Mouse (Mus musculus): ENCODE data around the gene Fam107b.

The Fam107b gene

DNA sequence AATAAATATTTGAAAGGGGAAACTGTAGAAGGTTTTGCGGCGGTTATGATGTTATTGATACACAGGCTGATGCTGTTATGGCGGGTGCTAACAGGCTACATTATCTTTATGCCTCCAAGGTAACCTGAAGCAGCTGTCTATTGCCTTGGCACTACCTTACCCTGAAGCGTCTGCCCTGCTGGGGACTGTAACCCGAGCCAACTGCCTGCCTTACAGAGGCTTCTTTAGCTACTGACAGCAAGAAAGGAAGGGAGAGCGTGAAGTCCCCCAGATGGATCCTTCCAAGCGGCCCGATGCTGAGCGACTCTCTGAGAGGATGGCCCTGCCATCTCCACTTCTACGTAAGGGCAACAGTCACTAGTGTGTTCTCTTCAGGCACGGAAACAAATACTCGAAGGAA, at the start of gene Fam107b:
Fam107b (plus strand) TSS at position 303 of the 400 bp plus-strand sequence.
- DNase-seq (ENCODE audit: low spot score in 2 of 2) = no peak

DNA sequence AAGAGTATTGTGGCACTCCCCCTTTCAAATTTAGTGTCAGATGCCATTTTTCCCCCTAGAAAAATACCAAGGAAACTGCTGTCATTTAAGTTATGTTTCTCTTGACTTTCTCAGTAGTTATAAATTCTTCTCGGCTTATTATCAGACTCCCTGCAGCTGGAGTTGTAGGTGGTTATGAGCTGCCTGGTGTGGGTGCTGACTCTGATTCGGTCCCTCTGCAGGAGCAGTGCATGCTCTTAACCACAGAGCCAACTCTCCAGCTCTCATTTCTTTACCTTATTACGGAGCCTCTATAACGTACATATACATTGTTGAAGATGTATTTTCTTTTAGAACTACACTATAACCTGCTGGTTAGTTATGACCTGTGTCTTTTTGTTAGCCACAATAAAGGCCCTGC, 47.7 kb upstream of the Fam107b start:
- DNase-seq (ENCODE audit: low spot score in 2 of 2) = no peak

- no peak for DNase-seq (ENCODE audit: low spot score in 2 of 2)
These were observed 44.0 kb upstream of the Fam107b start for GRCm38 (mm10) chr2:3526288-3526687.

- DNase-seq (ENCODE audit: low spot score in 2 of 2) = no peak
These were observed 28.8 kb upstream of the Fam107b start for GRCm38 (mm10) chr2:3541307-3542079.

GRCm38 (mm10) chr2:3546055-3546454, 24.2 kb upstream of the Fam107b start:
- no peak for DNase-seq (ENCODE audit: low spot score in 2 of 2)

- DNase-seq (ENCODE audit: low spot score in 2 of 2) = peak; percentile 38 to 51
These were observed 23.7 kb upstream of the Fam107b start for GRCm38 (mm10) chr2:3546588-3546987.

DNA sequence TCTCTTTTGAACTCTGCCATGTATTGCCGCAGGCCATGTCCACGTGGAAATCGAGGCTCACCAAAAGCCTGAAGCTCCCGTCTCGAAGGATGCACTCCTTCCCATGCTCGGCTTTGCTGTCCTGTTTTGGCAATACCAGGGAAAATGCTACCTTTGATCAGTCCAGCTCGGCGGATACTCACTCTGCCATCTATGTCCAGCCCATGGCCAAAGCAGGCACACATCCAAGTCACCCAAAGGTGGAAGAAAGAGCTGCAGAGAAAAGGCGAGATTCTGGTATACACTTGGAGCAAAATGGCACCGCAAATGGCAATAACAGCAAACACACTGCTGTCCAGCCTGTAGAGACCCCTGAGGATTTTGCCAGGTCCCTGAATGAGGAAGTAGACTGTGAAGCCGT, 318 bp downstream of the Fam107b start:
- DNase-seq (ENCODE audit: low spot score in 2 of 2) = no peak

DNA sequence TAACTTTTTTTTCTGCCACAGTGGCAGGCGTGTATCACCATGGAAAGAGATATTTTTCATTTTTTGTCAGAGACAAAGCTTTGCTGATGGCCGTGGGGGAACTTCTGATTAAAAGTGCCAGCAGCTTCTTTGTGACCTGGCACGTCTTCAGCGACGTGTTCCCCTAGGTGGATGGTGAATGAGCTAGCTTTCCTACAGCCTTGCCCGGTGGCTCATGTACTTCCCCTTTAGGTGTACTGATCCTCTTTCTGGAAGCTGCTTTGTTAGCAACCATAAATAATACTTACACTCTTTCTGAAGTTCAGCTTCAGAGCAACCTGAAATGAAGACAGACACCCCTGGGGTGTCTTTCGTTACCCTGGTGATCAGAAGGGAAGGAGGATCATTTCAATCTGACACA, 3.6 kb downstream of the Fam107b start:
- DNase-seq (ENCODE audit: low spot score in 2 of 2) = no peak

DNA sequence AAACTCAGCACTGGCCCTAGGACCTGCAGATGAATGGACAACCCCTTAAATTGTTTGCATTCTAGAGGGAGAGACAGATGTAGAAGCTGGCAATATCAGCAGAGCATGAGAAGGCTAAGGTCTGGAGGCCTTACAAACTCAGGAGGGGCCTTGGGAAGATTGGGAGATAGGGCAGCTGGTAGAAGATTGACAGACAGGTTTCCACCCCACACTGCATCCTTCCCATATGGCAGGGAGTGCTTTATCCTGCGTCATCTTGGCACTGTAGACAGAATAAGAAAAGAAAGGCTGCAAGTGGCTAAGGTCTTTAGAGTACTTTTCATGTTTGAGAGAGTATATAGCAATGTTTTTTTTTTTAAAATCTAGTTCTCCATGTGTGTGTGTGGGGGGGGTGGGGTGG, 4.9 kb downstream of the Fam107b start:
- no peak for DNase-seq (ENCODE audit: low spot score in 2 of 2)

- no peak for DNase-seq (ENCODE audit: low spot score in 2 of 2)
These were observed 6.1 kb downstream of the Fam107b start for GRCm38 (mm10) chr2:3576346-3576745.

DNA sequence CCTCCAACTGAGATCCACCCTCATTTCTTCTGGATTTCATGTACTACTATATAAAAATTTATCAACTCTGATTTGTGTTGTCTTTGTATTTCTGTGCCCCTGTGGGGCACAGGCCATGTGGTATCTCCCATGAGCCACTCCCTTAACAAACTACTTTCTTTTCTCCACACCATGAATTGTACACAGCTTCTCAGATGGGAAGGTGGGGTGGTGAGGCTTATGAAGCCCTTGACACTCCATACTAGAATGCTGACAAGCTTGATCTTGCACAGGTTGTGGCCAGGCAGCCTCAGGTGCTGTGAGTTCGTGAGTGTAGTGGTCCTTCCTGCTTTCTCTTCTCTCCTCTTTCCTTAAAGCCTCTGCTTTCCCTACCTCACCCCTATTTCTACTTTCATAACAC, 6.9 kb downstream of the Fam107b start:
- DNase-seq (ENCODE audit: low spot score in 2 of 2) = no peak

DNA sequence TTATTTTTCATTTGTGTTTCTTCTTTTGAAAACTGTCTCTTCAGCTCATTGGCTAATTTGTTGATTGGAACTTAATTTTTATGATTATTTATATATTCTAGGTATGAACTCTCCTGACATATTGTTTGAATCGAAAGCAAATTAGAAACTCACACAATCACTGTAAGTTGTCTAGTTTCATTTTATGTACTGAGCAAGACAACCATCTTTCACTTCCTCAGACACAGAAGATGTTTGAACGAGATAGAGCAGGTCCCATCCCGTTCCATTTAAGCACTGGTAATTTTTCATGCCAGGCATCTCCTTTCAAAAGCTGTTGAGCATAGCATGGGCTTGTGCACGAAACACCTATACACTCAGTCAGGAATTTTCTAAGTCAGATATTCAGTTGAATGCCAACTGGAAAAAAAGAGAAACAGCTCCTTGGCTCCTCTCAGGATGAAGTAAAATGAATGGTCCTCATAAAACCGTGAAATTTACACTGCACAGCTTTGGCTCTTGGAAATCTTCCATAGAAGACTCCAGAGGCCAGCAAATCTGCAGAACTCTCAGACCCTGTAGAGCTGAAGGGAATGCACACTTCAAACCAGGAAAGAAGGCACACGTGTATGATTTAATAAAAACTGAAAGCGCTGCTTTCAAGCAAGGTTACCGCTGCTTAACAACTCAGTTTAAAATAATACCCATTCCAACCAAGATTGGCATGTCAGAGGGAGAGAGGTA, 8.1 kb downstream of the Fam107b start:
- DNase-seq (ENCODE audit: low spot score in 2 of 2) = no peak

GRCm38 (mm10) chr2:3579316-3579902, 9.1 kb downstream of the Fam107b start:
- DNase-seq (ENCODE audit: low spot score in 2 of 2) = no peak

DNA sequence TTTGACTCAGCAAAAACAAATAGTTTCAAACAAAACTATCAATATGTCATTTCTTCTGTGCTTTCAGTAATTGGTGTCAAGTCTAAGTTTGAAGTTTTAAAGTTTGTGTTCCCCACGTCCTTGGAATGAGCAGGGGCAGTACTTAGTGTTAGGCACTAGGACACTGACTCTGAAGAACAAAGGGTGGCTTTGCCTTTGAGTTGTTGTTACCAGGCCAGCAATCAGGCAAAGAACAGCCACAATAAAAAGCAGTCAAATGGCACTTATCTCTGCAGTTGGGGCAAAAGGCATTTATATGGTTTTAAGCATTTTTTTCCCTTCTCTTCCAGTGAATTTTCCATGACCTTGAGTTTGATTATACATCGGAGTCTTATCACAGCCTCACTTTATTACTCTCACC, 12.5 kb downstream of the Fam107b start:
- DNase-seq (ENCODE audit: low spot score in 2 of 2) = no peak

DNA sequence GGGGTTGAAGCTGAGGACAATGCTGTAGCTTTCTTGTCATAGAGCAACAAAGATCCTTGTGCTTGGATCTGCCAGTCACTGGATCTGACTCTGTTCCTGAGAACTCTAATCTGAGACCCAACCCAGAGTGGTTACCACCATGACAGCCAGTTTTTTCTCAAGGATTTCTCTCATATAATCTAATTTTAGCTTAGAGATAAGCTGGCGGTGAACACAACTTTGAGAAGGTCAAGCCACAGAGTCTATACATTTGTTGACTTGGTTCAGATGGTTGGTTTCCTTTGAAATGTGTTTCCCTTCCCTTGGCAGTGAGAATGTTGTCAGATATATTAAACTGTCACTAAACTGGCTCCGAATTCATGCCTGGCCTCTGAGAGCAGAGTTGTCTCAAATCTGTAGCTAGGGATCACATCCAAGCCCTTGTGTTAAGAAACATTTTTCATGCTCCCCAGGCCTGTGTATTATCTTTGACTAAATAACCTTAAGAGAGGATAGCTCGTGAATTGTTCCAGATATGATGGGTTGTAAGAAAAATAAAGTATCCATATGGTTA, 15.0 kb downstream of the Fam107b start:
- DNase-seq (ENCODE audit: low spot score in 2 of 2) = no peak

DNA sequence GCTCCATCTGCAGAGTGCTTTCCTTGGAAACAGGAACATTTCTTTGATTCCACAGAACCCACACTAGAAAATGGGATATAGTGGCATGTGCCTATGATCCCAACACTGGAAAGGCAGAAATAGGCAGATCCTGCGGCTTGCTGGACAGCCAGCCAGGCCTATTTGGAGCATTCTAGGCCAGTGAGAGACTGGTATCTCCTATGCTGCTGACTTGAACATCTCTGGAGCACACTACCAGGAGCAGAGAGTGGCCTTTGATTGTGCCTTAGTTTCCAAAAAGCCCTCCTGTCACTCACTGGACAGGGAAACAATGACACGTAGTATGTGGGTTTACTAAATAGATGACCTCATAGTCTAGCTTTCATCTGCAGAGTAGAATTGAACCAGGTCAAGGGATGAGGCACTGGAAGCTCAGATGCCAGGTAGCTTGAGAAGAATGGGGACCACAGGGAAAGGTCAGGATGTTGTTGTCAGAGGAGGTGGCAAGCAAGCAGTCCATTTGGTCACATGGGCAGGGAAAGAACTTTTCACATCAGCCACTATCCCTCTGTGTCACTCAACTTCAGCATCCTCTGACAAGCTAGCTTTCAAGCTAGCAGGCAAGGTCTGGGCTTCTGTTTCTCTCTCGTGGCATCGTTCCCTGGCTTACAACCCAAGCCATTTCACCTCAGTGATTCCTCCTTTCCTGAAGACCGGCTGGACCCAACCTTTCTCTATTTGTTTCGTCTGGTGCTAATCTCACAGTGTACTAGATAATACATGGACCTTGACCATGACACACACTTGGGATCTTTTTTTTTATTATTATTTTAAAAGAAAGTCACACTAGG, 20.0 kb downstream of the Fam107b start:
- no peak for DNase-seq (ENCODE audit: low spot score in 2 of 2)

DNA sequence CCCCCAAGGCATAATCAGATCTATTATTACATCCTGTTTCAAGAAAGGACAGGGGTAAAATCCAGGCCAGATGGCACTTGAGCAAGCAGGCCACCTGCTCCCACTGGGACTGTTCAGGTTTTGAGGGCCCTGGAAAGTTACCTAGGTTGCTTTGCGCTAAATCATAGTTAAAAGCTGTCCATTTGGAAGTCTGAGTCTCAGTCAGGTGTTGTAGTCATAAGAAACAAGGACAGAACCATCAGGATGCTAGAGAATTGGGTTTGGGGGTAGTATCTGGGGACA, 20.6 kb downstream of the Fam107b start:
- DNase-seq (ENCODE audit: low spot score in 2 of 2) = no peak

- no peak for DNase-seq (ENCODE audit: low spot score in 2 of 2)
These were observed 24.5 kb downstream of the Fam107b start for GRCm38 (mm10) chr2:3594663-3595318.

GRCm38 (mm10) chr2:3600421-3600820, 30.1 kb downstream of the Fam107b start:
- no peak for DNase-seq (ENCODE audit: low spot score in 2 of 2)

- no peak for DNase-seq (ENCODE audit: low spot score in 2 of 2)
These were observed 32.3 kb downstream of the Fam107b start for GRCm38 (mm10) chr2:3602599-3602998.

DNA sequence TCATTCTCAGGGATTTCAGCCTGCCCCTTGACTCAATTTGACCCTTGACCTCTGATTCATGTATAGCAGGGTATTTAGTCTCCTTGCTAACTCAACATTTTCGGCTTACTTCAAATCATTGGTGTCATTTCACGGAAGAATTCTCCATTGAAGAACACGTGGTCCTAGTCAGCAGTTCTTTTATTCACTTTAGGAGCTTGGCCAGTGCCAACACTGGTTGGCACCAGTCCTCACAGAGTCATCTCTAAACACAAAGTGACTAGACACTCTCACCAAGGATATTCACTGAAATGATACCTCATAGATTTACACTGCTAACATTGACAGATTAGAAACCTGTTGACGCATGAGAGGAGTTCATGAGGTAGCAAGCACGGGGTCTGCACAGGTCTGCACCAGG, 32.9 kb downstream of the Fam107b start:
- no peak for DNase-seq (ENCODE audit: low spot score in 2 of 2)
